Mouse (Mus musculus) liver, embryonic 11.5 days (tissue): ENCODE data around the gene Rnf111. TPM values are rescaled to one million over a fixed set of nuclear protein-coding genes. Genes with fewer than 3 reads are reported as not detected.

Source experiments
- ATAC-seq: fragments of 200-750 bp; cut with Nextera tagmentation; replicated peaks from 2 replicates; pipeline ENCODE4 v1.8.0; 2017; ENCODE audit warnings: moderate number of reproducible peaks, mild to moderate bottlenecking, moderate TSS enrichment, moderate library complexity; ENCODE audit not compliant: low FRiP score
- DNase-seq: peaks from one replicate; pipeline ENCODE4 v3.0.0-alpha.2; 2017; ENCODE audit warnings: low spot score
- H3K27ac ChIP-seq: fragments of 300-500 bp; sonication (generic); 2 replicates; pipeline ENCODE4 v1.5.1; 2014; ENCODE audit warnings: mild to moderate bottlenecking, low read depth, low read length, control low read depth
- H3K27me3 ChIP-seq: fragments of 300-500 bp; sonication (generic); replicated peaks from 2 replicates; pipeline ENCODE4 v1.6.1; 2014; ENCODE audit warnings: low read length, mixed read lengths; ENCODE audit not compliant: control insufficient read depth, insufficient read depth
- H3K36me3 ChIP-seq: fragments of 300-500 bp; sonication (generic); 2 replicates; pipeline ENCODE4 v1.6.1; 2014; ENCODE audit warnings: mild to moderate bottlenecking, low read length, moderate library complexity, mixed read lengths; ENCODE audit not compliant: control insufficient read depth, insufficient read depth
- H3K4me1 ChIP-seq: fragments of 300-500 bp; sonication (generic); replicated peaks from 2 replicates; pipeline ENCODE4 v1.6.1; 2014; ENCODE audit warnings: low read length, mixed read lengths; ENCODE audit not compliant: control insufficient read depth, insufficient read depth
- H3K4me2 ChIP-seq: fragments of 300-500 bp; sonication (generic); 2 replicates; pipeline ENCODE4 v1.6.1; 2014; ENCODE audit warnings: mild to moderate bottlenecking, control low read depth, moderate library complexity
- H3K4me3 ChIP-seq: fragments of 300-500 bp; sonication (generic); 2 replicates; pipeline ENCODE4 v1.5.1; 2014; ENCODE audit warnings: low read depth, low read length, control low read depth
- H3K9ac ChIP-seq: fragments of 300-500 bp; sonication (generic); 2 replicates; pipeline ENCODE4 v1.6.1; 2014; ENCODE audit warnings: low read depth, low read length, control low read depth
- H3K9me3 ChIP-seq: fragments of 300-500 bp; sonication (generic); 2 replicates; pipeline ENCODE4 v1.6.1; 2016; ENCODE audit warnings: low read length, inconsistent platforms, mixed read lengths; ENCODE audit not compliant: control insufficient read depth
- WGBS: fragments of 180-500 bp; shearing (Covaris S2); extraction: QIAGEN DNeasy Blood & Tissue Kit; methylation state at CpG from one replicate; pipeline ENCODE4 v1.1.7; 2014; 5-methylcytosine and 5-hydroxymethylcytosine counted together
- polyA plus RNA-seq: library from polyadenylated mRNA; unstranded; fragments of >200 nt; fragmentation: Nextera tagmentation; extraction: Ambion mirVana; gene quantifications from 2 replicates; pipeline ENCODE4 v1.2.1, GENCODE M21; 2014

Gene Rnf111
- polyA plus RNA-seq, 1 experiment from 2014 or later = 23.3 TPM

- no peak overlapping the region for H3K4me3 ChIP-seq
- no peaks in the 10 kb centered on the region for H3K9me3 ChIP-seq
- peaks cover 21% of the 10 kb centered on the region for H3K36me3 ChIP-seq
These were observed 96.9 kb downstream of the Rnf111 start for GRCm38 (mm10) chr9:70406596-70406995.

GRCm38 (mm10) chr9:70401937-70402539 is 101.5 kb downstream of the Rnf111 start:
- 89% methylated on average over 8 of the region's 8 CpGs for WGBS
- H3K27me3 ChIP-seq = no peaks in the 10 kb centered on the region
- H3K4me2 ChIP-seq = no peak overlapping the region
- no peaks in the 10 kb centered on the region for H3K36me3 ChIP-seq
- no peak for DNase-seq
- H3K9me3 ChIP-seq = no peaks in the 10 kb centered on the region
- H3K27ac ChIP-seq = no peak overlapping the region
- no peak overlapping the region for H3K9ac ChIP-seq
- no peak for ATAC-seq
- no peak overlapping the region for H3K4me3 ChIP-seq
- H3K4me1 ChIP-seq = no peaks in the 10 kb centered on the region

More at GRCm38 (mm10) chr9:70406596-70406995, 96.9 kb downstream of the Rnf111 start:
- DNase-seq (no peak), ATAC-seq (no peak)
- no peak overlapping the region for H3K4me2 ChIP-seq
- H3K4me1 ChIP-seq = no peaks in the 10 kb centered on the region
- H3K9ac ChIP-seq = no peak overlapping the region
- no peak overlapping the region for H3K27ac ChIP-seq
- WGBS = 84% methylated on average over 3 of the region's 3 CpGs
- H3K27me3 ChIP-seq = no peaks in the 10 kb centered on the region

- ATAC-seq = no peak
- Histone ChIP-seq H3K9ac (no peak overlapping the region), H3K4me3 (no peak overlapping the region), H3K27me3 (no peaks in the 10 kb centered on the region), H3K27ac (no peak overlapping the region), H3K9me3 (no peaks in the 10 kb centered on the region), H3K36me3 (no peaks in the 10 kb centered on the region), H3K4me2 (no peak overlapping the region), H3K4me1 (no peaks in the 10 kb centered on the region)
- no peak for DNase-seq
- 83% methylated on average over 2 of the region's 2 CpGs for WGBS
These were observed 107.4 kb downstream of the Rnf111 start for GRCm38 (mm10) chr9:70396083-70396482.

- Histone ChIP-seq H3K4me1 (no peaks in the 10 kb centered on the region), H3K36me3 (no peaks in the 10 kb centered on the region), H3K27ac (no peak overlapping the region), H3K27me3 (no peaks in the 10 kb centered on the region), H3K9ac (no peak overlapping the region), H3K4me2 (no peak overlapping the region), H3K9me3 (no peaks in the 10 kb centered on the region), H3K4me3 (no peak overlapping the region)
- 80% methylated on average over 12 of the region's 12 CpGs for WGBS
- DNase-seq = no peak
- no peak for ATAC-seq
These were observed 107.9 kb downstream of the Rnf111 start for GRCm38 (mm10) chr9:70395617-70396016.

DNA sequence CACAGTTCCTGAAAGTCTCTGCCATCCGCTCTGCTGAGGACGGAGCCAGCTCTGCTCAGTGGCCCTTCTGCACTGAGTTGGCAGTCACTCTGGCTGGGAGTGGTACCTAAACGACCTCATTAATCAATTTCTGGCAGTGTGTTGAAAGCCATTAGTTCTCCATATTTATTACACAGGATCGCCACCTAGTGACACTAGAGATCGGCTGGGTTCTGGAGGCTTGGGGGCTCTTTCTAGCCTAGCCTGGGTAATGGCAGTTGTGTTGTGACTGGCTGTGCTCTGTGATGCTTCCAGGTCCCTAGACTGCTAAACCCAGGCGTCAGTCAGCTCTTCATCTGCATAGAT is 111.0 kb downstream of the Rnf111 start:
- no peak overlapping the region for H3K27ac ChIP-seq
- no peaks in the 10 kb centered on the region for H3K4me1 ChIP-seq
- no peak; the same call in 1 of the 2 replicates for ATAC-seq

DNA sequence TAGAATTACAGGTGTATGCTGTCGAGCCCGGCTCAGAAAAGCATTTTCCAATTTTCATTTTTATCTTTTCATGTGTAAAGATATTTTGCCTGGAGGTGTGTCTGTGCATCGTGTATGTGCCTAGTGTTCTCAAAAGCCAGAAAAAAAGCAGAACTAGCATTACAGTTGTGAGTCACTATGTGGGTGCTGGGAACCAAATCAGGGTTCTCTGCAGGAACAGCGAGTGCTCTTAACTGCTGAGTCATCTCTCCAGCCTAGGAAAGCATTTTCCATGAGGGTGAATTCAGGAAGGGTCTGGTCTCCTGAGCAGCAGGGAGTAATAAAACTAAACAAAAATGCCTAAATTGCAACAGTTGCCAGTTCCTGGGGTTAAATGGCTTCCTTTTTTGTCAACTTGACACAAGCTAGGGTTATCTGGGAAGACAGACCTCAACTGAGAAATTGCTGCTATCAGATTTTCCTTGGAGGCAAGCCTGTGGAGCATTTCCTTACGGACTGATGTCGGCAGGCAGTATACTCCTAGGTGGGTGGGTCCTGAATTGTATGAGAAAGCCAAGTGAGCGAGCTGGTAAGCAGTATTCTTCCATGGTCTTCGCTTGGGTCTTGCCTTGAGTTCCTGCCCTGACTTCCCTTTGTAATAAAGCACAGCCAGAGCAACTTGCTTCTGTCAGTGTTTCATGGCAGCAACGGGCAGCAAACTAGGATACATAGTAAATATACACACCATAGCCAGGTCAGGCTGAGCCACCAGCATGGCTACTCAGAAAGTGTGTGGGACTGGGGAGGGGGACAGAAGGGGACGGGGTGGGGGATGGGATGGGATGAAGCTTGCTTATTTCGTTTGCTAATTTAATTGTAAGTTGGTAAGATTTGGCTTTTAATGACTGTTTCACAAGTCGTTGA is 111.6 kb downstream of the Rnf111 start:
- no peaks in the 10 kb centered on the region for H3K4me1 ChIP-seq
- ATAC-seq (no peak), DNase-seq (no peak)
- no peaks in the 10 kb centered on the region for H3K9me3 ChIP-seq
- no peak overlapping the region for H3K4me2 ChIP-seq
- no peaks in the 10 kb centered on the region; the same call in 1 of the 2 replicates for H3K27me3 ChIP-seq
- H3K36me3 ChIP-seq = no peaks in the 10 kb centered on the region
- no peak overlapping the region for H3K4me3 ChIP-seq
- 67% methylated on average over 12 of the region's 12 CpGs for WGBS
- no peak overlapping the region for H3K9ac ChIP-seq
- H3K27ac ChIP-seq = no peak overlapping the region

More for the DNA sequence above, 111.0 kb downstream of the Rnf111 start:
- 20% methylated on average over 6 of the region's 6 CpGs for WGBS
- no peaks in the 10 kb centered on the region for H3K9me3 ChIP-seq
- H3K9ac ChIP-seq = no peak overlapping the region
- H3K36me3 ChIP-seq = no peaks in the 10 kb centered on the region
- DNase-seq = no peak
- no peak overlapping the region for H3K4me2 ChIP-seq
- no peaks in the 10 kb centered on the region; the same call in 1 of the 2 replicates for H3K27me3 ChIP-seq
- H3K4me3 ChIP-seq = no peak overlapping the region

GRCm38 (mm10) chr9:70391042-70391441 is 112.5 kb downstream of the Rnf111 start:
- H3K27ac ChIP-seq = no peak overlapping the region
- H3K9ac ChIP-seq = no peak overlapping the region
- ATAC-seq (no peak), DNase-seq (no peak)
- no peaks in the 10 kb centered on the region for H3K36me3 ChIP-seq
- WGBS = 81% methylated on average over 5 of the region's 5 CpGs
- no peak overlapping the region for H3K4me3 ChIP-seq
- H3K9me3 ChIP-seq = no peaks in the 10 kb centered on the region
- no peak overlapping the region for H3K4me2 ChIP-seq
- no peaks in the 10 kb centered on the region; the same call in 1 of the 2 replicates for H3K27me3 ChIP-seq
- no peaks in the 10 kb centered on the region for H3K4me1 ChIP-seq

GRCm38 (mm10) chr9:70389548-70389947 is 114.0 kb downstream of the Rnf111 start:
- Histone ChIP-seq H3K9ac (no peak overlapping the region), H3K4me3 (no peak overlapping the region), H3K4me1 (peaks cover 6% of the 10 kb centered on the region), H3K9me3 (no peaks in the 10 kb centered on the region), H3K36me3 (no peaks in the 10 kb centered on the region), H3K27ac (no peak overlapping the region), H3K4me2 (no peak overlapping the region), H3K27me3 (no peaks in the 10 kb centered on the region; the same call in 1 of the 2 replicates)
- 79% methylated on average over 3 of the region's 3 CpGs for WGBS
- DNase-seq (no peak), ATAC-seq (no peak)
